Mouse (Mus musculus) spleen, embryonic (tissue): ENCODE measurements around the gene Chmp4b.

ENCODE experiments used
- CTCF ChIA-PET: fragments of 350-600 bp; sonication (Branson Sonifier 250); formaldehyde crosslinking; loops from one replicate; lab custom pipeline; 2022; lab: Charles Lee

The Chmp4b gene

DNA sequence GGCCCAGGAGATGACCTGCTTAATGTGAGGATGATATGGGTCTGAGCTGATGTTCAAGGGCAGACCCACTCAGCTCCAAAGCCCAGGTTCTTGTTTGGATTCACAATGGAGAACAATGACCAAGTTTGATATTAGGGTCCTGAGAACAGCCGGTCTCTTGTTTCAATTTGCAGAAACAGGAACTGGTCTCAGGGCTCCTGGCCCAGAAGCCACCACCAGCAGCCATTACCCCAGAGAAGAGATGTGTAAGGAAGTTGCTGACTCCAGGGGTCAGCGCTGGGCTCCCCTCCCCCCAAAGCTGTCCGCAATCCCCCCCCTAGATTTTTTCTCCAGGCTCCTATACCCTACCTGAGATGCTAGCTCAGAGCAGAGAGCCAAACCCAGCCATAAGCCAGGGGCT, 62.5 kb downstream of the Chmp4b start:
- CTCF ChIA-PET = interaction anchor here (0.6 to 0.7 kb wide), 4 partner anchors 11 to 642 kb away, joined by 3 read pairs; no protein-coding TSS in a partner anchor

DNA sequence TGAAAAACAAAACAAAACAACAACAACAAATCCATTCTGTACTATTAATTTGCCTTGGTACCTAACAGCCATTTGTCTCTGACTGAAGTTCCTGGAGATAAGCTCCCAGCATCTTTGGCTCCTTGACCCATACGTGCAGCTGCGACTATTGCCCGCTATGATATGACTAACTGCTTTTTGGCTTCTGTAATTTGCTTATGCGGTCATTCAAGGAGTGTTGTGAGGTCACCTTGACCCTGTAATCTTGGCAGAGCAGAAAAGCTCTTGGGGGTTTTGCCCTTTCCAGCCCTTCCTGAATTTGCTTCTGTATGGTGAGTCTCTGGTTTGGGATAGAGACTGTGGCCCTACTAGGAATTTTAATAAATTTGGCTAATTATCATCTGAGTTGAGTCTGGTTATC, 65.1 kb downstream of the Chmp4b start:
- CTCF ChIA-PET = interaction anchor here (0.6 to 0.7 kb wide), 2 partner anchors 135 to 191 kb away, joined by 3 read pairs; no protein-coding TSS in a partner anchor

DNA sequence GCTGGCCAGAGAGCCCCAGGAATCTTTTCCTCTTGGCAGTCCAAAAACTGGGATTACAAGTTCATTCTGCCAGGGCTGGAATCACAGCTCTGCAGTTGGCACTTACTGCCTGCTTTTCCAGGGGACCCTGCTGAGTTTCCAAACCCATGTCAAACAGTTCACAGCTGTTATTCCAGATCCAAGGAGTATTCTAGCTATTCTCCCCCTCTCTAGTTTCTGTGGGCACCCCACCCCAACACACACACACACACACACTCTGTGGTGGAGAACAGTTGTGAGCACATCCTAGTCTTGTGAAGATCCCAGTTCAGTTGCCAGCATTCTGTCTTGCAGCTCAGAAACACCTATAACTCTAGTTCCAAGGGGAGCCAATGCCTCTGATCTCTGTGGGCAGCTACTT, 65.6 kb downstream of the Chmp4b start:
- CTCF ChIA-PET = interaction anchor here (0.6 to 0.7 kb wide), 2 partner anchors 134 to 190 kb away, joined by 3 read pairs; no protein-coding TSS in a partner anchor

DNA sequence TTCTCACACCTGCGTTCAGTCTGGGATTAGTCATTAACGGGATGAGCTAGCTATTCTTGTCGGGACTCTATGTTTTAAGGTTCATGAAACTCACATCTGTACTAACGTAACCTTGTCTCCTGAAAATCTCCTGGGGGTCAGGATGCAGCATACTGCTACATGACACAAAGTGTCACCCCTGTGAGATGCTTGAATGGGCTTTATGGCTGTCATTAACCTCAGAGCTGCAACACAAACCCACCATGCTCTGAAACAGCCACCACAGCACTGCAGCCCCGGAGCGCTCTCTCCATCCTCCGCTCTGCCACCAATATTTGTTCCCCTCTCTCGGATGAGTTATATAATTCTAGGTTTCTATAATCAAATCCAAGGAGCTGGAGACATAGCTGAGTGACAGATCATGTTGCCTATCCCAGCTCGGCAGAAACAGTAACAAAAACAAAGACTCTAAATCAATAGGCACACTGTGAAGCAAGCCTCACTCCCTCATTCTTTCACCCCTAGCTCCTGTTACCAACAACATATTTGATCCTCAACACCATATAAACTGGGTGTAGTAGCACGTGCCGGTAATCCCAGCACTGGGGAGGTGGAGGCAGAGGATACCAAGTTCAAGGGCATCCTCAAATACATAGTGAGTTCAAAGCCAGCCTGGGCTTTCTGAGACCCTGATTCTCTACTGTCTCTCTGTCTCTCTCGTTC, 67.5 kb downstream of the Chmp4b start:
- CTCF ChIA-PET = interaction anchor here (0.9 kb wide), 1 partner anchor 136 kb away, joined by 3 read pairs; no protein-coding TSS in a partner anchor

DNA sequence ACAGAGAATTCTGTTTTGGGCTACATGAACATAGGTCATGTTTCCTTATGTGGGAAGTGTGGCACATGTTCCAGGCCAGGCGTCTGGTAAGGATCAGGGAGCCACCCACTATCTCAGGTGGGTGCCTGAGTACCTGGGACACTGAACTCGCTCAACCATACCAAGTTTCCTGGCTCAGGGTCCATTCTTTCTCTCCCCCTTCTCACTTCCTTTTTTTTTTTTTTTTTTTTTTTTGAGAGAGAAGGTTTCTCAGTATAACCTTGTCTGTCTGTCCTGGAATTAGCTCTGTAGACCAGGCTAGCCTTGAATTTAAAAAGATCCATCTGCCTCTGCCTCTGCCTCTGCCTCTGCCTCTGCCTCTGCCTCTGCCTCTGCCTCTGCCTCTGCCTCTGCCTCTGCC, 68.8 kb downstream of the Chmp4b start:
- CTCF ChIA-PET = no interaction called here

DNA sequence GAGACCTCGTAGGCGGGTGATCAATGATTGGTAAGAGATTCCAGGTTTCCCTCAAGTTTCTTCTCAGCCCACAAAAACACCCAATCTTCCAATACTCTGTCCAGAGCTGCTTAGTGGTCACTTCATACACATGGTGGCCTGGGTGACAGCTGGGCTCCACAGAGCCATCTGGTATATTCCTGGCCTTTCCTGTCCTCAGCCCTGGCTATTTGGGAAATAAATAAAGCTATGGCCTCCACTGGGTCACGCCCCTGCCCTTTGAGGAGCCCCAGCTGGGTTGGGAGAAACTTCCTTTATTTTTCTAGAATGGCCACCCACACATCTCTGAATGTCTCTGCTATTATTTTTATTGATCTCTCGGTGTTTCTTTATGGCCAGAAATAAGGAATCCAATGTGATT, 72.0 kb downstream of the Chmp4b start:
- CTCF ChIA-PET = interaction anchor here (0.6 kb wide), 1 partner anchor 39 kb away, joined by 3 read pairs; no protein-coding TSS in a partner anchor

DNA sequence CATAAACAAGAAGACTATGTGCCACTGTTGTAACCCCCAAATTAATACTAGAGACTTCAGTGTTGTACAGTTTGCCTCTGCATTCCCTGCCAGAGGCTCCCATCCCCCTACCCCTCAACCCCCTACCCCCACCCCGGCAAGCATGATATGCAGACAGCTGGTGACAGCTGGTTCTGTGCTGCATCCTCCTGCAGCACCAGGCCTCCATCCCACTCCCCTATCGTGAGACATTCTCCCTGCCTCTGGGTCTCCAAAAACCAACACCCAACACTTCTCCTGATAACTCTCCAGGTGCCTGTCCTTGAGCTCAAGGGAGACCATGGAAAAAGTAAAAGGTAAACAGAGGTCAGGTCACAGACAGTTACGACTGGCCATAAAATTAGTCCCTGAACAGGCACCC, 78.2 kb downstream of the Chmp4b start:
- CTCF ChIA-PET = no interaction called here

DNA sequence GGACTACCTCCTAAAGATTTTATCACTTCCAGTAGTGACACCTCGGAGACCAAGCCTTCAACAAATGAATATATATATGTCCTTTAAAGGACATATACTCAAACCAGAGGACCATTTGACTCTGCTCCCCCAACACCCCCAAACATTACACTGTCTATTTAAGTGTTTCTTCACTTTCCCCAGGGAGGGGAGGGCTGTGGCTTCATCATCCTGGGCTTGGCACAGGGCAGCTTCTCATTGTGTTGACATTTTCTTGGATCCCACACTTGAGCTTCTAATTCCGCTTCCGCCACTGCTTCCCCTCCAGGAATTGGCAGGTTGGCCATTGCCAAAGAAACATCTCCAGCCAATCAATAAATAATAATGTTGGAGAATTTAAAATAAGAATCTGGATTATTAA, 79.3 kb downstream of the Chmp4b start:
- CTCF ChIA-PET = no interaction called here

DNA sequence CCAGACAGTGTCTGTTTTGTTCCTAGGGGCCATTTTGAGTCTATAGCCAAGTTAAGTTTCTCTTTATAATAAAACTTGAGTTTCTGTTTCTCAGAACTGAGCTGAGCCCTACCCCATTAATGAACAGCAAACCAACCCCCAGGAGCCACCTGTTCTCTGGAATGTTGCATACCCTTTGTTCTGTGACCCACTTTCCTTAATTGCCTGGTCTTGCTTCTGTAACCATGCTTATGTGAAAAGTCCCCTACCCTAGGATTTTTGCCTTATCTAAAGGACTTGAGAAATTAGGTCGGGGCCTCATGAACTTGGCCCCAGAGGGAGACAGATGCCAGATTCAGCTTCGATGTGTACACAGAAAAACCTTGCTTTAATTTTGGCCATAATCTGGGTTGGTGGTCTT, 80.4 kb downstream of the Chmp4b start:
- CTCF ChIA-PET = no interaction called here

DNA sequence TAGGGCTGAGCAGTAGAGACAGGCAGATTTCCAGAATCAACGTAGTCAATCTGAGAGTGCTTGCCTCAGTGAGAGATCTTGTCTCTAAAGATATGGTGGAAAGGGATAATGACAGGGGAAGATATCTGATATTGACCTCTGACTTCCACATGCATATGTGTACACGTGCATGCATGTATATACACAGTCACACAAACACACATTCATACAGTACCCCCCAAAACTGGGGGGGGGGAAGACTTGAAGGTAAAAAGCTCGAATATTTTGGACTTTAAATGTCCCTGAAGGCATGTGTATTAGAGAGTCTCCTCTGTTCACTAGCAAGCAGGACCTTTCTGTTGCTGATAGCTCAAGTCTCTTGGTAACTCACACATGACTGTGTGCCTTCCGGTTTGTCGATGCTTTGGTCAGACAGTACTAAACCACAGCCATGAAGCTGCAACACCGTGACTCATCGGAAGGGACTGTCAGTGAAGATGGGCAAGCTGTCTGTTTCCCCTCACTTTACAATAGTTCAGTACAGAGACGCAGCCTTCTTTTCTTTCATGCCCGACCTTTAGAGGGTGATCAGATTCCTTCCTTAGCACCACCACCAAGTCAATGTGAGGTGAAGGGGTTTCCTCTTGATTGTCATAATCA, 81.1 kb downstream of the Chmp4b start:
- CTCF ChIA-PET = no interaction called here

DNA sequence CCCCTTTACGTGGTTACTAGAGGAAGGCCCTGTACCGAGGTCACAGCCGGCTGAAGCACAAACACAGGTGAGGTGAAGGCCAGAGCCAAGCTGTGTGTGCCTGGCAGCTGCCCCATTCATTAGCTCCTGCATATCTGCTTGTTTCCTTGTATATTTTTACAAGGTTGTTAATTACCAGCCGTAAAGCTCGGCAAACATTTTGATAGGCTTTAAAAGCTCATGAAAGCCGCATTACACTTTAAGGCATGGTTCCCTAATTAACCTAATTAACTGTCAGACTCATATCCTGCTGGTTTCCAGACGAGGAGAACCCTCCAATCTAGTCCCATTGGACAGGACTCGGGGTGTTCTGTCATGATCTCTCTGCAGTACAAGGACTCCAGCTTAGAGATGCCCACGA, 83.5 kb downstream of the Chmp4b start:
- CTCF ChIA-PET = no interaction called here

DNA sequence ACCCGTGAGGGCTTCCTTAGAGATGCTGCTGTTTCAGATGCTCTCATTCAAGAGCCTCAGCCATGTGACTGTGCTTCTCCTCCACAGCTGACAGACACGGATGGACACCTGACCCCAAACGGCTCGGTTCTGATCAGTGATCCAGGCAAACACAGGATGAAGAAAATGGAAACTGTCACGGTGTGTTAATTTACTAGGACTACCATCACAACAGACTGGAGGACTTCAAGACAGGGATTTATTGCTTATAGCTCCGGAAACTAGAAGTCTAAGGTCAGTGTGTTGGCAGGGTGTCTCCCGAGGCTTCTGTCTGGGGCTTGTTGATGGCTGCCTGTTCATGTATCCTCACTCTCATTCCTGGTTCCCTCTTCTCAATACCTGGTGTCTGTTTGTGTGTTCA, 83.9 kb downstream of the Chmp4b start:
- CTCF ChIA-PET = no interaction called here

DNA sequence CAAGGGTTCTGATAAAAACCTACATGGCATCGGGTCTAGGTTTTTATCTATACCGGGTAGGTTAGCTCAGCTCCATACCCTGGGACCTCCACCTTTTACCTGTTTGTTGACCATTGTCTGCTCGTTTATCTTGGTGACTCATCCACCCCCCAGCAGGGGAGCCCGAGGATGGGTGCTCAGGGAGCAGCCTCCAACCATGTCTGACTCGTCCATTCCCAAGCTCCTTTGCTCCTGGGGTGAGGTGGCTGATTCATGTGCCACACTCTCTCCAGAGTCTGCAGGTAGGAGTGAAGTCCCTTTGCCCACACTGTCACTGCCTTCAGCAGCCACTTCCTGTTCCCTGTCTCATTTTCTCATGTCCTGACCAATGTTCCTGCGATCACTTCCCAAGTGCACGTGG, 84.5 kb downstream of the Chmp4b start:
- CTCF ChIA-PET = no interaction called here

DNA sequence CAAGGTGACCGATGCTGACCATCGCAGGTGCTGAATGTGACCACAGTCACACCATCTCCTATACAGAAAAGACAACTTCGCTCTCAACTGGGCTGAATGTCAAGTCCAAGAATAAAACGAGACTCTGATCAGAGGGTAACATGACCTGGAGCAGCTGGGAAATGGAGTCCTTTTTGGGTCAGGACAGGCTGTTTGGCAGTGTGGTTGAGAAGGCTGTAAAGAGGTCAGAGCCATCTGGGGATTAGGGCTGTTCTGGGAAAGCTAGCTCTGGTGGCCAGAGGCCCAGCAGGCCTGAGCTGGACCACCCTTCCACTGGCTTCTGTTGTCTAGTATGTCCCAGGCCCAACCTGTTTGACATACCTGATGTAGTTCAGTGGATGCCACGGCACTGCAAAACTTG, 87.1 kb downstream of the Chmp4b start:
- CTCF ChIA-PET = no interaction called here

DNA sequence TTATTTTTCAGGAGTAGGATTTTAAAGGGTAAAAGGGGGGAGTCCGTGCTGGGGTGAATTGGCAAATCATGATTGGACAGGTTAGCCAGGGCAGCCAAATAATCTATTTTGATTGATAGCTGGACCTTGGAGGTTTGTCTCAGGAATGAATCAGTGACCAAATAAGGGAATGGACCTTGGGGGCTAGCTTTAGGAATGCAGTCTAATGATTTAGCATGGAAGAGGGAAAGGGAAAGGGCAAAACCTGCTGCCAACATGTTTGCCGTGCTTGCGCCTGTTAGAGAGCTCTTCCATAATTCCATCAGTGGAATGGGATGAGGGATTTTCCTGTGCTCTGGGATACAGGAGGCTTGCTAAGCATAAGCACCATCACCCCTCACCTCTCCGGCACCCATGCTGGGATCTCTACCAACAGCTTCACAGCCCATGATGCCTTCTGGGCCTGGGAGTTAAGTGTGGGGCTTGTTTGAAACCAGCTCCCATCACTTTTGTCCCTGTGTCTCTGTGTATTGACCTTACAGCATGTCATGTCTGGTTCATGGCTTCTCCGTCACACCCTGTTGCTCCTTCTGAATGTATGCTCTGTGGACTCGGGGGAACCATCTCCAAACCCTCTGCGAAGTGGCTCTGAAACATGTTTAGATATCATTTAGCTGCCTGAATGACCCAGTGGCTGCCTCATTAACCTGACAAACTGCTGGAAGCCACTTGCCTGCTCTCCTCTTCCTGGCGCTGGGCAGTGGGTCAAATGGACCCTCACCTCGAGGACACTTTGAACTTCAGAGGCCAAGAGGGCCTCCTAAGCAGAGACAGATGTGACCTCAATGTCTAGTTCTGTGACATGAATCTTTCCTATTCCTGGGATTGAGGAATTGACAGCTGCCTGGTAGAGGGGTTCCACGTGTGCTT, 91.7 kb downstream of the Chmp4b start:
- CTCF ChIA-PET = no interaction called here

DNA sequence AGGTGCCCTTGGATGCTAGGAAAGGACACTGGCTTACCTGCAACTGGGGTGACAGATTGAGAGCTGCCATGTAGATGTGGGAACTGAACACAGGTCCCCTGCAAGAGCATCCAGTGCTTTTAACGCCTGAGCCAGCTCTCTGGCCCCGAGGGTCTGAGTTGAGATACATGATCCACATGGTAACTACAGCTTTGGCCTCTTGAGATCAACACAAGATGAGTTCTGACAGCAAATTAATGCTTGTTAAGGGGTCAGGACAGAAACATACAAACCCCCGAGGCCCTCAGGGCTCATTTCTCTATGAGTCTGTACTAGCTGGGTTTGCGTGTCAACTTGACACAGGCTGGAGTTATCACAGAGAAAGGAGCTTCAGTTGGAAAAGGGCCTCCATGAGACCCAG, 92.4 kb downstream of the Chmp4b start:
- CTCF ChIA-PET = no interaction called here
